Mouse (Mus musculus) heart, postnatal 25 days (tissue): ENCODE results near the gene 6430571L13Rik. TPM values are rescaled to one million over a fixed set of nuclear protein-coding genes. Genes with fewer than 3 reads are reported as not detected.
"Not testable (repeated sequence)": the region's sequence is repeated elsewhere in the genome, so short reads cannot be mapped to it uniquely, and the experiment has no call there.

Experiments
- DNase-seq: peaks from one replicate; pipeline ENCODE4 v3.0.0; 2022; ENCODE audit warnings: low spot score
- intact Hi-C: fragments of 180-260 bp; cut with DNase I; formaldehyde crosslinking; loops from one replicate; pipeline ENCODE4 v1.15.1; 2025
- total RNA-seq, 2 experiments: library from RNA; stranded (reverse); gene quantifications; 2 replicates each; pipeline ENCODE4 v1.2.3; 2021

6430571L13Rik gene
- total RNA-seq, 2 experiments from 2014 or later: 4.8 to 5.9 TPM

- DNase-seq: no peak
- intact Hi-C loops: no loop called here
Observed at GRCm38 (mm10) chr9:107305601-107306542, 34.5 kb upstream of the 6430571L13Rik start.

- intact Hi-C loops, DNase-seq: not testable (repeated sequence)
Observed at GRCm38 (mm10) chr9:107306673-107307072, 33.7 kb upstream of the 6430571L13Rik start.

- intact Hi-C loops: no loop called here
- no peak for DNase-seq
Observed at GRCm38 (mm10) chr9:107307099-107307872, 33.1 kb upstream of the 6430571L13Rik start.

DNA sequence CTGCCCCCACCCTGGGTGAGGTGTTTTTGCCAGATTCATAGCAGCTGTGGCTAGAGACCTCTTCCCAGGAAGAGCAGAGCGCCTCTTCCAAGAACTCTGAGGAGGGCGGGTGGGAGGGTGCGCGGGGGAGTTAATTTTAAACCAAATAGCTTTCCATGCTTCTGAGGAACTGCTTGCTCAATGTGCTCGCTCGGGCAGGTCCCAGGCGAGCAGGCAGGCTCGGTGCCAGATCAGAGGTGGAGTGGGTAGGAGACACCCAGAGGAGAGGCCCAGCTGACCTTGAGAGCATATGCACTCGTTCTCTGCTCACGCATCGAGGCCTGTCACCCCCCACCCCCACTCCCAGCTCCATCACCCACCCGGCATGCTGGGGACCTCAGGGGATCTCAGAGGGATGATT lies 32.5 kb upstream of the 6430571L13Rik start:
- DNase-seq: peak; percentile 72
- intact Hi-C loops: no loop called here

DNA sequence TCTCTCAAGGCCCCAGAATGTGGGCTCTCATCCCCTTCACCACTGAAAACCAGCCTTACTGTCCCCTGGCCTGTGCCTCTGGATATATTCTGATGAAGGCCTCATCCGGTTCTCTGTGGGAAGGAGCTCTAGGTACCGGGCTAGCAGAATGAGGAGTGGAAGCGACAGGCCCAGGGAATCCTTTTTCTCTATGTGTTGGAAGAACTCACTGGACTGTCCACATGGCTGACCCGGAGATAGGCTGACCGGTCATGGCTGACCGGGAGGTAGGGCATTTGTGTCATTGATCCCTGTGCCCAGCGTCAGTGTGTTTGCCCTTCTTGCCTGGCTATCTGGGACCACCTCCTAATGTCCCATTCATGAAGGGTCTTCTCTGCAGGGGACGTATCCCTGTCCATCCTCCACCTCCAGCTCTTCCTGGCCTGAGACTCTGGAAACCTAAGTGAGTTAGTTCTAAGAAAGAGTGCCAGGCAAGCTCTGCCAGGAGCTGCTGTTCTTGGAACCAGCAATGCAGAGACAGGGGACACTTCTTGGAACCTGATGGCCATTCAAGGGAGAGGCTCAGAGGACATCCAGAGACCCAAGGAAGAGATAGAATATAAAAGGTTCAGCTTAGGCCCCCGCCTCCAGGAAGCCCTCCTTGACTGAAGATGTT lies 31.9 kb upstream of the 6430571L13Rik start:
- no peak for DNase-seq
- intact Hi-C loops: no loop called here

GRCm38 (mm10) chr9:107309171-107309570 lies 31.2 kb upstream of the 6430571L13Rik start:
- intact Hi-C loops: no loop called here

DNA sequence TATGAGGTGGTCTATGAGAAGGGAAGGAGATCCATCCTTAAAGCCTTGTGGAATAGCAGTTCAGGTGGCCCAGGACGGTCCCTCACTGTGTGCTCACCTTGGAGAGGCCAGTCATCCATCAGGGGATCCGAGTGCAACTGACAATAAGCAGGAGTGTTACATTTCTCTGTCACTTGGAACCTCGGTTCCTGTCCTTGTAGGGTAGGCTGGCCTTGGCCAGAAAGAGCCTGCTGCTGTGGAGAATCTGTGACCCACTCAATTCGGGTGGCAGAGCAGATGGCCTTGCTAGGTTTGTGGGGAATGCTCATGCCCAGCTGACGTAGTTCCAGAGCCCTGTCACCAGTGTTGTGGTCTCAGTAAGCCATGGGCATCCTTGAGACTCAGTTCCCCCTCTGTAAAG lies 30.8 kb upstream of the 6430571L13Rik start:
- intact Hi-C loops: no loop called here
- DNase-seq: no peak

More at GRCm38 (mm10) chr9:107309171-107309570, 31.2 kb upstream of the 6430571L13Rik start:
- DNase-seq: no peak

DNA sequence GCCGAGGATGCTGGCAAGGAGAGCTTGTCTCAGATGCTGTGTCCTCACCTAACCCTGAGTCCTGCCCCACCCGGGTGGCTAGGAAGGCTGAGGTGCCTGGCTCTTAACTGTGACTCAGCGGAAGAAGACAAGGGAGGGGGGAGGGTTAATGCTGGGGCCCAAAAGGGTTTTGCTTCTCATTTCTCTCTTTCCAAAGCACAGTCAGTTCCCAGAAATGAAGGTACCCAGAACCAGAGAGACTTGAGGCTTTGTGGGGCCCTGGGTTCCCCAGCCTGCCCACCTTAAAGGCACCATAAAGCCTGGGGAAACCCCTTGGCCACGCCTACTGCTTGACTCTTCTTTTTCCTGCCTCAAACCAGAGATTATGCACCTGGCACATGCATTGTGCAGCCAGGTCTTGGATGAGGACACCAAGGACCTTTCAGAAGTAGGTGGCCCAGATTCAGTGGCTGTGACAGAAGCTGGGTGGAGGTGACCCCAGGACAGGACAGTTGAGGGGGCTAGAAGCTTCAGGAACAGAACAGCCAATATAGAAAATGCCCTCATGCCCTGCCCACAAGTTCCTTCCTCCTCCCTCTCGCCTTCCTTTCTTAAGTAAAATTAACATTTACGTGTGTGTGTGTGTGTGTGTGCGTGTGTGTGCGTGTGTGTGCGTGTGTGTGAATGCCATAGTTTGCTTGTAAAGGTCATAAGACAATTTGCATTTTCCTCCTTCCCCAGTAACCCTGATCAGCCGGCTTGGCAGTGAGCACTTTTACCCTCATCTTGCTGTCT lies 27.4 kb upstream of the 6430571L13Rik start:
- intact Hi-C loops: no loop called here
- DNase-seq: no peak

DNA sequence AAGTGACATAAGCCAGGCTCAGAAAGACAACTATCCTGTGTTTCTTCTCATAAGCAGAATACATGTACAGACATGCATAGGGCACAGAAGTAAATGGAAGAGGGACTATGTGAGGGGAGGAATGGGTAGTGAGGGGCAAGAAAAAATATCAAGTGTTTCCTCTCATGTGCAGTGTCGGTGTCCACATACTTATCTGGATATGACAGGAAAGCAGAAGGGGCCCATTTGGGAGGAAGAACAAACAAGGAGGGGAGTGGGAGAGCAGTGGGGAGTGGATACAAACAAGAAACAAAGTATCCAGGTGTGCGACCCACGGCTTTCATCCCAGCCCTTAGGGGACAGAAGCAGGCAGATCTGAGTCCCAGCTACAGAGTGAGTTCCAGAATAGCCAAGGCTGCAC lies 26.5 kb upstream of the 6430571L13Rik start:
- no peak for DNase-seq
- intact Hi-C loops: no loop called here

DNA sequence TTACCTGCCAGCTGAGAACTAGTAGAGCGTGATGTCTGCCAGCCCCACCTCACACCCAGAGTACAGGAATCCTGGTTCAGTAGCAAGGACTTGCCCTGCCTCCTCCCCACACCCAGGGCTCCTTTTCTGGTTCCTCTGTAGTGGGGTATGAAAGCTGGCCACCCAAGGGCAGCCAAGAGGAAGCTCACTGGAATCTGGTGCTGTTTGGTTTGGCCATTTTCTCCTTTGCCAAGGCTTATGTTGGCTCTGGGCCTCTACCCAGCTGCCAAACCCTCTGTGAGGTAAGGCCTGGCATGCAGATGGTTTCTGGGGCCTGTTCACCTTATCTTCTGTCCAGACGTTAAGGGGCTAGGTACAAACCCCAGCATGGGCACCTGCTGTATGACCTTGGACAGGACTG lies 24.6 kb upstream of the 6430571L13Rik start:
- DNase-seq: no peak
- intact Hi-C loops: no loop called here

- intact Hi-C loops: no loop called here
- DNase-seq: no peak
Observed at GRCm38 (mm10) chr9:107322461-107323050, 17.8 kb upstream of the 6430571L13Rik start.

- DNase-seq: peak; percentile 79
Observed at GRCm38 (mm10) chr9:107323558-107323957, 16.8 kb upstream of the 6430571L13Rik start.

DNA sequence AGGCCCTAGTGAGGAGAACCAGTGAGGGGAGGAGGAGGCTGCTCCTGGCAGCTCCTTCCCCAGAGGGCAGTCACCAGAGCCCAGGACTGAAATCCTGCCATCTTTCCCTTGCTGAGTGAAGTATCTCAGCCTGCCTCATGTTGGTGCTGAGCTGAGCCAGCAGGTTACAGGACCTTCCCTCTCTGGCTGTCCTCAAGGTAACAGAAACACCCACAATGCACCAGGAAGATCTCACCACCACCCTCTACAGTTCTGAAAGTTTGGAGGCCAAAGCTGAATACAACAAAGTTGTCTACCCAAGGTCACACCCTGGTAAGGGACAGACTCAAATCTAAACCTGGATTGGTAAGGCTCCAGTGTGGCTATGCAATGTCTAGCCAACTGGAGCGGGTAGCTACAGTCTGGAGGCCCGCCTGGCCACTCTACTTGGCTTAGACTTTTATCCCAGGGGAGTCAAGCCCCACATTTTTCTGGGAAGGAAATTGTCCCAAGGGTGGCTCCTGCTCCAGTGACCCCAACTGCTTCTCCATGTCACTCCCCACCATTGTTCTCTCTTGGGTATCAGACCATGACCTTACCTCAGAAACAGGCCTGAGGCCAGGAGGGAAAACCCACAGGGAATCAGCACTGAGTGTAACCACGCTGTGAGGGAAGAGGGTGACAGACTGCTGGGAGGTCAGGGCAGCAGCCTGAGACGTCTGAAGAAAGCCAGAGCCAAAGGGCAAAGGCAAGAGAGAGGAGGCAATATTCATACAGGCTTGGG lies 15.4 kb upstream of the 6430571L13Rik start:
- intact Hi-C loops: loop anchor here (2.0 kb wide), 1 partner anchor 22 kb away; no protein-coding TSS in a partner anchor
- DNase-seq: no peak

More at GRCm38 (mm10) chr9:107323558-107323957, 16.8 kb upstream of the 6430571L13Rik start:
- intact Hi-C loops: no loop called here

- intact Hi-C loops: loop anchor here (2.0 kb wide), 1 partner anchor 23 kb away; no protein-coding TSS in a partner anchor
- no peak for DNase-seq
Observed at GRCm38 (mm10) chr9:107325904-107326303, 14.5 kb upstream of the 6430571L13Rik start.

DNA sequence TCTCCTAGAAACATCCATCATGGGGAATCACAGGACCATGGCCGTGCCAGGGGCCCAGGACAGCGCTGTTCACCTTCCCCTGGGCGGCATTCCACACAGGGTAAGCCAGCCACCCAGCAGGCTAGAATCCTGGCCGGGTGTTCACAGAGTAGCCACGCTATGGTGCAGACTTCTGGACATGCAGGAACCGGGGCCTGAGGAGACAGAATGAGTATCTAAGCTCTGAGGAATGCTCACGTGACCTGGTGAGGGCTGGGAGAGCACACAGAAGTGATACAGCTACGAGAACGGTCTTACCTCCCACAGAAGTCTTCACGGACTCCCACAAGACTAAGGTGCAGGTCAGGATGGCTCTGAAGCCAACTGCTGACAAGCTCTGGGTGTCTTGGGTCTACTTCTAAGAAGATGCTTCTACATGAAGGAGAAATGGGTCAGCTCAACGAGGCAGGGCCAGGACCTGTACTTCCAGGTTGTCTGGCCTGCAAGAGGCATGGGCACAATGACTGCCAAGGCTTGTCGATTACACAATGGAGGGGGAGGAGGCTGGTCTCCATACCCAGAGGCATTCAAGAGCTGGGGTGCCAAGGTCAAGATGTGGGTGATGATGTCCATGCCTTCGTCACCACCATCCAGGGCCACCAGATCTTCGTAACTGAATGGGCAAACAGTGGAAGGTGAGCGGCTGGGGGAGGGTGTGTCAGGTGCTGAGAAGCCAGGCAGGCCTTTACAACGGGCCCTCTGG lies 12.4 kb upstream of the 6430571L13Rik start:
- no peak for DNase-seq
- intact Hi-C loops: no loop called here

GRCm38 (mm10) chr9:107330791-107331190 lies 9.6 kb upstream of the 6430571L13Rik start:
- DNase-seq: no peak
- intact Hi-C loops: loop anchor here (5.0 kb wide), 1 partner anchor 83 kb away; no protein-coding TSS in a partner anchor

GRCm38 (mm10) chr9:107333686-107334085 lies 6.7 kb upstream of the 6430571L13Rik start:
- intact Hi-C loops: loop anchor here (5.0 kb wide), 1 partner anchor 86 kb away; no protein-coding TSS in a partner anchor
- DNase-seq: no peak
